Mouse (Mus musculus): ENCODE results near the gene Vmn1r191.

DNA sequence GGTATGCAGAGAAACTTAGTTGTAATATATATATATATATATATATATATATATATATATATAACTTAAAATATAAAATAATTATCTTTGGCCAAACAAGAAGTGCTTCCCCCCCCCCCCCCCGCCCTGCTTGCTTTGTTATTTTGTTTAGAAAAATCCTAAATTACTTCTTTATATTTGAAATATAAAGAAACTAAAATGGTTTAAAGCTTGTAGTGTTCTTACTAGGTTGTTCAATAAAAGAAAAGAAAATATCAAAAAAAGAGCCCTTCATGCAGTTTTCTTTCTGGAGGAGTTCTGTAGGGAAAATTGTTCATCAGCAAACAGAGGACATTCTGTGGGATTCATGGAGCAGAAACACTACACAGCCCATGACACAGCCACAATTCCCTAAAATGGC lies at the start of gene Vmn1r191:
- no peak for TF ChIP-seq EP300 (IDR thresholded peaks at IDR 0.05; ENCODE audit: low read depth)
- no peak for TF ChIP-seq CTCF (IDR thresholded peaks at IDR 0.05; ENCODE audit: low read depth)

Data from heart, postnatal 0 days (tissue).